Mouse (Mus musculus): ENCODE measurements around the gene Rhebl1. TPM values are rescaled to one million over a fixed set of nuclear protein-coding genes. Genes with fewer than 3 reads are reported as not detected.
A peak's percentile ranks its signal among the peaks of the same experiment; 100 is the strongest.
"Not testable (repeated sequence)": the region's sequence is repeated elsewhere in the genome, so short reads cannot be mapped to it uniquely, and the experiment has no call there.

Gene Rhebl1
- total RNA-seq, 2 experiments from 2014 or later: 11.8 to 12.1 TPM

- Histone ChIP-seq H3K4me3 (no peak overlapping the region), H3K27ac (peak overlapping the region; percentile 30; the same call in 1 of the 2 replicates)
- intact Hi-C loops (cut with DNase I): loop anchor here (1.0 to 2.0 kb wide), 2 partner anchors 36 to 52 kb away; no protein-coding TSS in a partner anchor
- peak; percentile 60 to 65 for DNase-seq (ENCODE audit: extremely low spot score in 1 of 2, low spot score in 2 of 2)
- TF ChIP-seq CTCF (IDR thresholded peaks at IDR 0.05): peak; percentile 74
These were observed 34.4 kb upstream of the Rhebl1 start for GRCm38 (mm10) chr15:98928598-98929240.

GRCm38 (mm10) chr15:98927566-98927965 is 33.2 kb upstream of the Rhebl1 start:
- no peak for DNase-seq (ENCODE audit: extremely low spot score in 1 of 2, low spot score in 2 of 2)
- no peak overlapping the region for H3K27ac ChIP-seq
- no peak overlapping the region for H3K4me3 ChIP-seq
- no peak for TF ChIP-seq CTCF (IDR thresholded peaks at IDR 0.05)
- intact Hi-C loops (cut with DNase I): no loop called here

- intact Hi-C loops (cut with DNase I): no loop called here
- TF ChIP-seq CTCF (IDR thresholded peaks at IDR 0.05): no peak
- DNase-seq (ENCODE audit: extremely low spot score in 1 of 2, low spot score in 2 of 2): no peak
- H3K4me3 ChIP-seq: no peak overlapping the region
- H3K27ac ChIP-seq: no peak overlapping the region
These were observed 30.3 kb upstream of the Rhebl1 start for GRCm38 (mm10) chr15:98924682-98925081.

GRCm38 (mm10) chr15:98923031-98923537 is 28.7 kb upstream of the Rhebl1 start:
- no peak for TF ChIP-seq CTCF (IDR thresholded peaks at IDR 0.05)
- Histone ChIP-seq H3K27ac (no peak overlapping the region), H3K4me3 (no peak overlapping the region)
- intact Hi-C loops (cut with DNase I): no loop called here
- DNase-seq (ENCODE audit: extremely low spot score in 1 of 2, low spot score in 2 of 2): no peak

GRCm38 (mm10) chr15:98922581-98922980 is 28.2 kb upstream of the Rhebl1 start:
- no peak for TF ChIP-seq CTCF (IDR thresholded peaks at IDR 0.05)
- Histone ChIP-seq H3K27ac (no peak overlapping the region), H3K4me3 (no peak overlapping the region)
- intact Hi-C loops (cut with DNase I): no loop called here
- no peak for DNase-seq (ENCODE audit: extremely low spot score in 1 of 2, low spot score in 2 of 2)

DNA sequence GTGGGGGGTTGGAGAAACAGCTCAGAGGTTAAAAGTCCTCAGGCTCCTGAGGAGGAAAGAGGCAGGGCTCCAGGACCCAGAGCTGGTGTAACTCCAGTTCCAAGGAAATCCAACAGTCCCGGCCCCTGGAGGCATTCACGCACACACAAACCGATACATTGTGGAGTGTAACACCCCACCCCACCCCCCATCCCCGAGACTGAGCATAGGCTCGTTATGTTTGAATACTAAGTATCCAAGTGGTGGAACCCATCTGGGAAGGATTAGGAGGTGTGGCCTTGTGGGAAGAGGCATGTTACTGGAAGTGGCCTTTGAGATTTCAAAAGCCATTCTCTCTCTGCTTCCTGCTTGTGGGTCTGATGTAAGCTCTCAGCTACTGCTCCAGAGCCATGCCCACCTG is 27.2 kb upstream of the Rhebl1 start:
- Histone ChIP-seq H3K4me3 (no peak overlapping the region), H3K27ac (no peak overlapping the region)
- no peak for TF ChIP-seq CTCF (IDR thresholded peaks at IDR 0.05)
- intact Hi-C loops (cut with DNase I): no loop called here
- DNase-seq (ENCODE audit: extremely low spot score in 1 of 2, low spot score in 2 of 2): no peak

DNA sequence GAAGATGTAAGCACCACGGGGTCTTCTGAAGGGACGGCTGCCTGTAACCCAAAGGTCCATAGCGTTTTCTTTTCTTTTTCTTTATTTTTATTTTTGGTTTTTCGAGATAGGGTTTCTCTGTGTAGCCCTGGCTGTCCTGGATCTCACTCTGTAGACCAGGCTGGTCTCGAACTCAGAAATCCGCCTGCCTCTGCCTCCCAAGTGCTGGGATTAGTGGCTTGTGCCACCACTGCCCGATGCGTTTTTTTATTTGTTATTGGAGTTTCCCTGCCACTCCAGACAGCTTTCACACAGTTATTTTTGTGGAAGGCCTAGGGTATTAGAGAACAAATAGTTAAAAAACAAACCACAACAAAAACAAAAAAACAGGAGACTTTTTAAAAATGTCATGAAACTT is 24.2 kb upstream of the Rhebl1 start:
- intact Hi-C loops (cut with DNase I): loop anchor here (5.0 to 10.0 kb wide), 2 partner anchors 36 to 376 kb away; partner anchors contain the start of genes Fam186b and Prpf40b
- H3K27ac ChIP-seq: peak overlapping the region; percentile 89
- H3K4me3 ChIP-seq: peak overlapping the region; percentile 57
- DNase-seq (ENCODE audit: extremely low spot score in 1 of 2, low spot score in 2 of 2): not testable (repeated sequence)

GRCm38 (mm10) chr15:98917538-98918498 is 23.5 kb upstream of the Rhebl1 start, which contains the start of gene Lmbr1l:
TSS of gene Lmbr1l (minus strand) at chr15:98918231.
- intact Hi-C loops (cut with DNase I): loop anchor here (5.0 to 10.0 kb wide), 2 partner anchors 36 to 377 kb away; partner anchors contain the start of genes Fam186b and Prpf40b
- peak within 1 kb of the TSS; percentile 89 for H3K27ac ChIP-seq
- H3K4me3 ChIP-seq: peak within 1 kb of the TSS; percentile 57
- DNase-seq (ENCODE audit: extremely low spot score in 1 of 2, low spot score in 2 of 2): peak; percentile 98 to 99
- no peak for TF ChIP-seq CTCF (IDR thresholded peaks at IDR 0.05)

DNA sequence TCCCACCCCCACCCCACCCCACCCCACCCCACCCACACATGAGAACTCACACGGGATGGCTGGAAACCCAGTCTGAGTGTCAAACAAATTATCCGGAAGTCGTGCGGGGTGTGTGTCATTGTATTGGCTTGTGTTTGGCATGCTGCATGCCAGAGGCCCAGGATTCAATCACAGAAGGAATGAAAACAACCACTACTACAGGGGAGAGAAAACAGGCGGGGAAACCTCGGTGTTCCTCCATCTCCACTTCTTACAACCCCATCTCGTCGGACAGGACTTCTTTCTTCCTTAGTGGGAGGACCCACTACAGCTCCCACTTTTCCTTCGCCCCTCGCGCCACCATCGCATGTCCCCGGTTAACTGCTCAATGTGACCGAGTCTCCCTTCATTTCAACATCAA is 22.8 kb upstream of the Rhebl1 start:
- TF ChIP-seq CTCF (IDR thresholded peaks at IDR 0.05): no peak
- intact Hi-C loops (cut with DNase I): loop anchor here (5.0 to 10.0 kb wide), 2 partner anchors 35 to 378 kb away; partner anchors contain the start of genes Fam186b and Prpf40b
- Histone ChIP-seq H3K27ac (peak overlapping the region; percentile 89; the same call in 1 of the 2 replicates), H3K4me3 (peak overlapping the region; percentile 57)
- DNase-seq (ENCODE audit: extremely low spot score in 1 of 2, low spot score in 2 of 2): no peak

GRCm38 (mm10) chr15:98916016-98916415 is 21.7 kb upstream of the Rhebl1 start:
- no peak for DNase-seq (ENCODE audit: extremely low spot score in 1 of 2, low spot score in 2 of 2)
- no peak overlapping the region for H3K27ac ChIP-seq
- intact Hi-C loops (cut with DNase I): loop anchor here (5.0 to 10.0 kb wide), 2 partner anchors 34 to 379 kb away; partner anchors contain the start of genes Fam186b and Prpf40b
- no peak overlapping the region for H3K4me3 ChIP-seq
- no peak for TF ChIP-seq CTCF (IDR thresholded peaks at IDR 0.05)

DNA sequence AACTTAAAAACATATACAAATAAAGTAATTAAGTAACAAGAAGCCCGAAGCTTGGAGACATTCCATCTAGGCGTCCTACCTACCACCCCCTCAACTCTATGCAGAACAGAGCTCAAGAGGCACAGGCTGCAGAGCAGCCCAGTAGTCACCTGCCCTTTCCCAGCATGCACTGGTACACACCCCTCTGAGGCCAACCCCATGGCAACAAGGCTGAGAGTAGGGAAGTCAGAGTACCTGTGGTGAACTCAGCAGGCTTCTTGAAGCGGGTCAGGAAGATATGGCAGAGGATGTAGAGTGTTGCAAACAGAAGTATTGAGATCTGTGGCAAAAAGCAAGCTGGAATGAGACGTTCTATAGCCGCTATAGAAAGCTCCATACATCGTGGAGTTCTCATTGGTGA is 20.6 kb upstream of the Rhebl1 start:
- no peak overlapping the region for H3K27ac ChIP-seq
- intact Hi-C loops (cut with DNase I): loop anchor here (5.0 to 10.0 kb wide), 2 partner anchors 33 to 380 kb away; partner anchors contain the start of genes Fam186b and Prpf40b
- no peak for DNase-seq (ENCODE audit: extremely low spot score in 1 of 2, low spot score in 2 of 2)

More for the DNA sequence above, 20.6 kb upstream of the Rhebl1 start:
- no peak for TF ChIP-seq CTCF (IDR thresholded peaks at IDR 0.05)
- H3K4me3 ChIP-seq: no peak overlapping the region
